10 mouse cellular contexts compared by ENCODE assay signal in genomic region chr11:3101072-3101874, GRCm38 (mm10).
A peak's percentile ranks its signal among the peaks of the same experiment; 100 is the strongest.
DNase-seq lines count a peak whose midpoint lies in the region; ATAC-seq and TF ChIP-seq lines count a peak whose summit lies in the region.
"Had no signal": no experiment of that assay in that cellular context is flagged by ENCODE, and none has a peak within 500 bp of the region (broad histone marks: within the 10 kb centered on the region; RNA-seq: fewer than 3 reads in every experiment).

No protein-coding gene starts in this region.

- TF ChIP-seq CTCF in stomach, postnatal 0 days (IDR thresholded peaks at IDR 0.05; ENCODE audit: low read depth): no peak

- H3K9me3 ChIP-seq in hindbrain, embryonic 10.5 days: peaks cover 60% of the 10 kb centered on the region
- H3K9me3 ChIP-seq in hindbrain, embryonic 16.5 days (ENCODE audit: control insufficient read depth, low read length): peaks cover 36% of the 10 kb centered on the region
- H3K9me3 ChIP-seq in stomach, embryonic 14.5 days (ENCODE audit: control insufficient read depth, low read depth, low read length): peaks cover 41% of the 10 kb centered on the region
- peaks cover 16% of the 10 kb centered on the region for H3K9me3 ChIP-seq in stomach, postnatal 0 days (ENCODE audit: control insufficient read depth, low read length)

- H3K27me3 ChIP-seq in hindbrain, embryonic 10.5 days (ENCODE audit: insufficient read depth, poor library complexity, severe bottlenecking): no peaks in the 10 kb centered on the region
- no peaks in the 10 kb centered on the region for H3K27me3 ChIP-seq in hindbrain, embryonic 16.5 days (replicated peaks; ENCODE audit: control insufficient read depth, insufficient read depth, low read length)
- no peaks in the 10 kb centered on the region for H3K27me3 ChIP-seq in stomach, embryonic 14.5 days (ENCODE audit: control insufficient read depth, insufficient read depth, low read length)
- H3K27me3 ChIP-seq in stomach, postnatal 0 days (ENCODE audit: control insufficient read depth, insufficient read depth, low read length): no peaks in the 10 kb centered on the region

- H3K4me1 ChIP-seq in hindbrain, embryonic 10.5 days (replicated peaks): no peaks in the 10 kb centered on the region
- H3K4me1 ChIP-seq in hindbrain, embryonic 16.5 days (ENCODE audit: control insufficient read depth, insufficient read depth, low read depth, low read length): no peaks in the 10 kb centered on the region
- H3K4me1 ChIP-seq in stomach, embryonic 14.5 days (ENCODE audit: control insufficient read depth, insufficient read depth, low read length): no peaks in the 10 kb centered on the region
- H3K4me1 ChIP-seq in stomach, postnatal 0 days (replicated peaks; ENCODE audit: control insufficient read depth, insufficient read depth): no peaks in the 10 kb centered on the region

- no peak overlapping the region for H3K4me3 ChIP-seq in hindbrain, embryonic 10.5 days
- H3K4me3 ChIP-seq in hindbrain, embryonic 16.5 days (ENCODE audit: low read length): no peak overlapping the region
- H3K4me3 ChIP-seq in stomach, embryonic 14.5 days (ENCODE audit: low read depth, low read length): no peak overlapping the region
- H3K4me3 ChIP-seq in stomach, postnatal 0 days (ENCODE audit: low read depth, low read length): no peak overlapping the region

- no peak overlapping the region for H3K27ac ChIP-seq in hindbrain, embryonic 10.5 days
- H3K27ac ChIP-seq in hindbrain, embryonic 16.5 days (ENCODE audit: low read depth, low read length): no peak overlapping the region
- H3K27ac ChIP-seq in stomach, embryonic 14.5 days (ENCODE audit: low read length): no peak overlapping the region
- no peak overlapping the region for H3K27ac ChIP-seq in stomach, postnatal 0 days (replicated peaks)

- no peak for TF ChIP-seq EP300 in stomach, postnatal 0 days (optimal IDR thresholded peaks at IDR 0.05)

- no peak for ATAC-seq in hindbrain, embryonic 16.5 days
- ATAC-seq in stomach, embryonic 14.5 days (ENCODE audit: insufficient number of reproducible peaks, insufficient read depth, low FRiP score, low read depth): peak; percentile 53; the same call in 1 of the 2 replicates
- no peak for ATAC-seq in stomach, postnatal 0 days (ENCODE audit: low FRiP score, low TSS enrichment)
- ATAC-seq: forebrain, embryonic 16.5 days had no signal

- no peaks in the 10 kb centered on the region for H3K36me3 ChIP-seq in hindbrain, embryonic 10.5 days
- H3K36me3 ChIP-seq in hindbrain, embryonic 16.5 days (ENCODE audit: control insufficient read depth, insufficient read depth, low read length): no peaks in the 10 kb centered on the region
- no peaks in the 10 kb centered on the region for H3K36me3 ChIP-seq in stomach, embryonic 14.5 days (ENCODE audit: control insufficient read depth, insufficient read depth, low read length)
- H3K36me3 ChIP-seq in stomach, postnatal 0 days (ENCODE audit: control insufficient read depth, insufficient read depth, low read length): no peaks in the 10 kb centered on the region

- WGBS in hindbrain, embryonic 10.5 days: 76% methylated on average over 25 of the region's 25 CpGs
- 84% methylated on average over 25 of the region's 25 CpGs for whole genome bisulfite sequencing in hindbrain, embryonic 16.5 days
- WGBS in stomach, embryonic 14.5 days: 85% methylated on average over 25 of the region's 25 CpGs
- WGBS in stomach, postnatal 0 days: 81% methylated on average over 25 of the region's 25 CpGs

- H3K9ac ChIP-seq in hindbrain, embryonic 16.5 days (ENCODE audit: low read depth, low read length): no peak overlapping the region
- no peak overlapping the region for H3K9ac ChIP-seq in stomach, embryonic 14.5 days (replicated peaks; ENCODE audit: low read depth, low read length)
- no peak overlapping the region for H3K9ac ChIP-seq in stomach, postnatal 0 days (ENCODE audit: low read length)

- peak; percentile 8 for DNase-seq in hindbrain, embryonic 10.5 days (ENCODE audit: low spot score)
- no peak for DNase-seq in stomach, postnatal 0 days (ENCODE audit: low spot score)
- DNase-seq in forelimb bud, embryonic 11.5 days (ENCODE audit: low read depth, low spot score): peak; percentile 65
- DNase-seq in right cerebral cortex, postnatal 36 days (ENCODE audit: low spot score in 2 of 2): no peak
- DNase-seq in urinary bladder, postnatal 14 days (ENCODE audit: low spot score): no peak
- DNase-seq: right cerebral cortex, postnatal 14 days; thymus, postnatal 4 days had no signal

- no peak overlapping the region for H3K4me2 ChIP-seq in hindbrain, embryonic 16.5 days (ENCODE audit: low read length)
- no peak overlapping the region for H3K4me2 ChIP-seq in stomach, embryonic 14.5 days (replicated peaks; ENCODE audit: low read depth, low read length)
- H3K4me2 ChIP-seq in stomach, postnatal 0 days (replicated peaks; ENCODE audit: low read depth): no peak overlapping the region

Comparison
In these comparisons a context has a peak if more than half of its experiments do, and no peak if none do; other contexts are left out.
1. DNase-seq: peak in hindbrain, embryonic 10.5 days (single experiment) and forelimb bud, embryonic 11.5 days (single experiment); none in stomach, postnatal 0 days (single experiment), right cerebral cortex, postnatal 36 days (0 of 2) and urinary bladder, postnatal 14 days (single experiment).